Mouse (Mus musculus) gastrocnemius, adult 2 months (tissue): ENCODE measurements around the gene Sdr39u1. TPM values are rescaled to one million over a fixed set of nuclear protein-coding genes. Genes with fewer than 3 reads are reported as not detected.

Experiments
- DNase-seq: peaks from one replicate; pipeline ENCODE4 v3.0.0; 2022
- H3K27ac ChIP-seq: fragments of 200-600 bp; 2 replicates; pipeline ENCODE4 v1.8.1; 2022; ENCODE audit warnings: mild to moderate bottlenecking
- H3K4me3 ChIP-seq: fragments of 200-600 bp; 2 replicates; pipeline ENCODE4 v1.8.1; 2022; ENCODE audit warnings: mild to moderate bottlenecking, moderate library complexity
- CTCF ChIP-seq: fragments of 200-600 bp; IDR thresholded peaks from 2 replicates; pipeline ENCODE4 v1.8.1; 2022; ENCODE audit warnings: antibody characterized with exemption, mild to moderate bottlenecking, moderate library complexity
- intact Hi-C: fragments of 180-260 bp; cut with DNase I; formaldehyde crosslinking; loops from one replicate; pipeline ENCODE4 v1.15.1; 2025
- total RNA-seq, 2 experiments: library from RNA; stranded (reverse); gene quantifications; 2 replicates each; pipeline ENCODE4 v1.2.3; 2021

Sdr39u1 gene
- total RNA-seq, 2 experiments from 2014 or later, result 113 to 127 TPM

DNA sequence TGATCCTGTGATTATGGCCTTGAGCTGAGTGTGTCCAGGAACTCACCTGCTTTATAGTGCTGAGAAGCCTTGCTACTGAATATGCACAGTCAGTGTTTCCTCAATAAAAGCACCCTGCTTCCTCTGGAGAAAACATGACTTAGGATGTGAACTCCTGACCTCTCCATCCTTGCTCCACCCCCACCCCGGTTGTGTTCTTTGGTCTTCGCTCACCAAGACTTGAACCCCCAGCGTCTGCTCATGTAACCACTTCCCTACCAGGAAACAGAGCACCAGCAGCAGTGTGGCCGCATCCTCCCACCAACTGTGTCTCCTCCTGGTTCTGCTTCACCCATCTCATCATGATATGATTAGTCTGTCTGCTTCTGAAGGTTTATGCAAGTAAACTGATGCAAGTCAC is 13.3 kb upstream of the Sdr39u1 start:
- DNase-seq, result no peak
- H3K27ac ChIP-seq, result no peak overlapping the region
- intact Hi-C loops, result no loop called here

DNA sequence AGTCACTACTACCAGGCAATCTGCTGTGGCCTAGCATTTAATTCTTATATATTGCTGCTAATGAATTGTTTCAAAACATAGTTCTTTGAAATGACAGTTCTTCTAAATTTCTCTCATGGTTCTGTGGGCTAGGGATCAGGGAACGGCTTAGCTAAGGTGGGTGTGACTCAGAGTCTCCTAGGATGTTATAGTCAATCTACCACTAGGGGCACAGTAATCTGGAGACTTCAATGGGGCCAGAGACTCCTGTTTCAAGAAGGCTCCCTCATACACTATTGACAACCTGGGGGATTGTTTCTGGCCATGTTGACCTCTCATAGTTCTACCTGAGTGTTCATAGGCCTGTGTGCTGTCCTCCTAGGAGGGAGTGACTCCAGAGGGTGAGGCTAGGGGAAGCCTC is 5.4 kb upstream of the Sdr39u1 start:
- H3K27ac ChIP-seq, result no peak overlapping the region
- no peak for DNase-seq
- intact Hi-C loops, result no loop called here
- H3K4me3 ChIP-seq, result no peak overlapping the region
- TF ChIP-seq CTCF, result peak; percentile 27; the same call in 1 of the 2 replicates

More for the DNA sequence above, 13.3 kb upstream of the Sdr39u1 start:
- H3K4me3 ChIP-seq, result no peak overlapping the region
- TF ChIP-seq CTCF, result no peak

DNA sequence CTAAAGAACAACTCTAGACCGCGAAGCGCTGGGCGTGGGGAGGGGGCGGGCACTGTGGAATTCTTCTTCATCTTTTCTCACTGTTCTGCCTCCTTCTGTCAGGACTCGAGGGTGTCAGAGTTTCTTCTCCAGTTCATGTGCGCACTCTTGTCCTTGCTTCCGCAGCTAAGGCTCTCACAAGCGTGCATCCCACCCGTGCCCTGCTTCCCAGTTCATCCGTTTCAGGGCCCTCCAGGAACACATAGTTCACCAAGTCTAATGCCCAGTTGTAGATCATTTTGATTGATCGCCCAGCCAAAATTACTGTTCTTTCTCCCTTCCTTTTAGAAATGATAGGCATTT is 292 bp upstream of the Sdr39u1 start:
- DNase-seq, result no peak
- intact Hi-C loops, result loop anchor here (2.0 kb wide), 2 partner anchors 16 to 18 kb away; partner anchors contain the start of genes Cbln3 and Khnyn

DNA sequence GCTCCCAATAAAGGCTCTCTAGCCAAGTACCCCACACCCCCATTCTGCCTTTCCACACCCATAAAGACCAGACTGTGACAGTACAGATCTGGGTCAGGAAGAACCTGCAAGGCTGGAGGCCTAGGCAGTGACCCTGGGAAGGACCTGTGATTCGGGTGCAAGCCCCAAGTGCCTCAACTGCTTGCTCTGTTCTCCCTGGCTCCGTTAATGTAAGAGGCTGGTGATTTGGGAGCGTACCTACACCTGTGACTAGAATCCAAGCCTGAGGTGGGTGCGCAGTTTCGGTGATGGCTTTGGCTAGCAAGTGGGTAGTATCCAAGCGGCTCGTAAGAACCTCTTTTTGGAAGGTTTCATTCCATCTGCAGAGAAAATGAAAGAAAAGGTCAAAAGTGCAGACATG is 1.1 kb downstream of the Sdr39u1 start:
- H3K4me3 ChIP-seq, result no peak overlapping the region
- intact Hi-C loops, result no loop called here

More for the DNA sequence above, 292 bp upstream of the Sdr39u1 start:
- Histone ChIP-seq H3K27ac (peak overlapping the region; percentile 95), H3K4me3 (peak overlapping the region; percentile 75)
- no peak for TF ChIP-seq CTCF

DNA sequence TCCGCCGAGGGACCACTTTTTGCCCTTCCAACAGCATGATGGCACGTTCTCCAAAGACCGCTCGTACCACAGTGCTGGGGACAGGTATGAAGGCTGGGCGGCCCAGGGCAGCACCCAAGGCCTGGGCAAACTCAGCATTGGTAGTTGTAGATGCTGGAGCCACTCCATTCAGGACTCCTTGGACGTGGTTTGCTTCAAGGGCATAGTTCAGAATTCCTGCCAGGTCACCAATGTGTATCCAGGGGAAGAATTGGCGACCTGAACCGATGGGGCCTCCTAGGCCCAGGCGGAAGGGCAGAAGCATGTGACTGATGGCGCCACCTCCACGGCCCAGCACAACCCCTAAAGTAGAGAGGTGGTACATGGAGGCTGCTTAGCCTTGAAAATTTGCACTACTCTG is 2.4 kb downstream of the Sdr39u1 start:
- intact Hi-C loops, result no loop called here
- TF ChIP-seq CTCF, result no peak
- Histone ChIP-seq H3K27ac (no peak overlapping the region), H3K4me3 (no peak overlapping the region)
- no peak for DNase-seq

More for the DNA sequence above, 1.1 kb downstream of the Sdr39u1 start:
- no peak for DNase-seq
- peak overlapping the region; percentile 95 for H3K27ac ChIP-seq
- TF ChIP-seq CTCF, result no peak

DNA sequence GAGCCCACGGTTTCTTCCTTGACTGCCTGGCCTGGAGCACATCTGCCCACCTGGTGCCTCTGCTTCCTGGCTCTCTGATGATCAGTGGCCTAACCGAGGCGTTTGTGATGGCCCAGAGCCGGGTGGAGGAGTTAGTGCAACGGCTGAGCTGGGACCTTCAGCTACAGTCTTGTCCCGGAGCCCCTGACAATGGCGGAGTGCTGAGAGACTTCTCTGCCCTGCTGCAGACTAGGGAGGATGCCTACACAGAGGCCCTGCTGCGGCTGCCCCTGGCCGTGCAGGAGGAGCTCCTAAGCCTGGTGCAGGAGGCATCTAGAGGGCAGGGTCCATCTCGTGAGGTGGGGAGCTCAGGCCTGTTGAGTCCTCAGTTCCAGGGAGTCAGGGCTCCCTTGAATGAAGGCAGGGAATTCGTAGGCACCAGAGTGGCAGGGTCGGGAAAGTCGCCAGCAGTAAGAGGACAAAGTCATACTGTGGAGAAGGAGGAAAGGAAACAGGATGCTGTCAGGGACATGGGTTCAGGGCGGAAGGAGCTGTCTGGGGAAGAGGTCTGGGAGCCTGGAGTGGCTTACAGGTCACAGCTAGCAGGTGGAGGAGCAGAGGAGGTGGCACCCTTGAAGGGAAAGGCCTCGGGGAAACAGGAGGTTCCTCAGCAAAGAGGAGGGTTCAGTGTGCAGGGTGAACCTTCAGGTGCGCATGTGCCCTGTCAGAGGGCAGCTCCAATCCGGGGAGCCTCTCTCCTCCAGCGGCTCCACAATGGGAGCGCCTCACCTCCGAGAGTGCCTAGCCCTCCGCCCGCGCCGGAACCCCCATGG is 13.3 kb downstream of the Sdr39u1 start:
- H3K4me3 ChIP-seq, result peak overlapping the region; percentile 75
- peak overlapping the region; percentile 95 for H3K27ac ChIP-seq
- no peak for DNase-seq
- no peak for TF ChIP-seq CTCF
- intact Hi-C loops, result no loop called here

DNA sequence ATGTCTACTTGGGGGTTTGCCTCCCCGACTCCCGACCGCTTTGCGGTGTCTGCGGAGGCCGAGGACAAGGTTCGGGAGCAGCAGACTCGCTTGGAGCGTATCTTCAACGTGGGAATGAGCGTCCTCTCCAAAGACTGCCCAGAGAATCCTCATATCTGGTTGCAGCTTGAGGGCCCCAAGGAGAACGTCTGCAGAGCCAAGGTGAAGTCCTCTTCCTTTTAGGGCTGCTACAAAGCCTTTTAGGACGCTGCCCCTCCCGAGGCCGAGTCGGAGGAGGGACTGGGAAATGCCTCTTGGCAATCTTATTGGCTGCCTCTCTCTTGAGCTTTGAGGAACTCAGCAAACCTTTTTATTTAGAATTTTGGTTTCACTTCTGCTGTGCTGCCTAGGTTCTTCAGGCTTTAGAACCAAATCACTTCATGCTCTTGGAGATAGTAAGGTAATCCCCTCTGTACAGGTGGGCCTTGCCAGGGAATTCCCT is 14.3 kb downstream of the Sdr39u1 start:
- intact Hi-C loops, result loop anchor here (2.0 kb wide), 1 partner anchor 15 kb away; the partner anchor contains the start of gene Sdr39u1
- TF ChIP-seq CTCF, result no peak
- peak overlapping the region; percentile 95 for H3K27ac ChIP-seq
- H3K4me3 ChIP-seq, result peak overlapping the region; percentile 75
- DNase-seq, result peak; percentile 71

DNA sequence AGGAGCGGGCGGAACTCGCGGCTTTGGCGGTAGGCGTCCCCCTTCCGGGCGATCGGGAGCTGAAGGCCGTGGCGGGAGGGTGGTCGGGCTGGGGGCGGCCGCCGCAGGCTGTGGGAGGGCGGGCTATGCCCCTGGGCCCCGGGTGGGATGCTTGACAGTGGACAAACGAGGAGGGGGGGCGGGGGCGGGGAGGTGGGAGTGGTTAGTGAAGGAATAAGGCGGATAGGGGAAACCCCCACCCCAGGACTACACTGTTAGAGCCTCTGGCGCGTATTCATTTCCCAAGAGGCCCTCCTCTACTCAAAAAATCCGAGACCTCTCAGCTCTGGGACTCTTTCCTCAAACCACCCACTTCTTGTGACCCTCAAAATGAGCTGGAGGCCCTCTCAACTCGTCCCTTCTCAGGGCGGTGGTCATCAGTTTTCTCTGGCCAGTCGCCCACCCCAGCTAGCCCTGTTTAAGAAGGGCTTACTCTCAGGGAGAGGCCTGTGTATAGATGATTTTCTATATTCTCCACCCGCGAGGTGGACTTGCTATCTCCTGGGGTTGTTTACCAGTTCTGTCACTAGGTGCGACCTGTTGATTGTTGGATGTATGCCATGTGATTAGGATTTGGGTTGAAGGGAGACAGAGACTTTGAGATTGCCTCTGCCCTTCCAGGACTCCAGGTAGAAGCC is 14.8 kb downstream of the Sdr39u1 start:
- DNase-seq, result no peak
- no peak for TF ChIP-seq CTCF
- Histone ChIP-seq H3K27ac (peak overlapping the region; percentile 95), H3K4me3 (peak overlapping the region; percentile 75)
- intact Hi-C loops, result loop anchor here (2.0 kb wide), 1 partner anchor 16 kb away; the partner anchor contains the start of gene Sdr39u1

DNA sequence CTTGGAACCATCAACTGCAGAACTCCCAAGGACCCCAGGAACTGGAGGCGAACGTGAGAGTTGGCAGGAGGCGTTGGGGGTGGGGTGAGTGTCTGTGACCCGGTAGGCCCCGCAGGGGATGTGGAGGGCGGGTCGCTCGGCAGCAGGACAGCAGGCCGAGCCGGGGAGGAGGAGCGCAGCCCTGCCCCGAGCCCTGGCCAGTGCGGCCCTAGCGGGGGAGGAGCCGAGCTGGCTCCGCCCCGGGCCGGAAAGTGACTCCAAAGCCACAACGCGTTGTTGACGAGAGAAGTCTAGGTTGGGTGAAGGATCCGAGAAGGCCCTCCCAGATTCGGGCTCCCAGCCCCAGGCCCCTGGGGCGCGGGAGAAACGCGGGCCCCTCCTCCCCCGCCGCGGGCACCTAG is 15.4 kb downstream of the Sdr39u1 start, which contains the start of gene Khnyn:
Gene Khnyn (plus strand): TSS at position 235 of the 401 bp plus-strand sequence.
- intact Hi-C loops, result loop anchor here (2.0 kb wide), 1 partner anchor 16 kb away; the partner anchor contains the start of gene Sdr39u1
- DNase-seq, result peak; percentile 96
- TF ChIP-seq CTCF, result no peak
- Histone ChIP-seq H3K27ac (peak within 1 kb of the TSS; percentile 95), H3K4me3 (peak within 1 kb of the TSS; percentile 75)

DNA sequence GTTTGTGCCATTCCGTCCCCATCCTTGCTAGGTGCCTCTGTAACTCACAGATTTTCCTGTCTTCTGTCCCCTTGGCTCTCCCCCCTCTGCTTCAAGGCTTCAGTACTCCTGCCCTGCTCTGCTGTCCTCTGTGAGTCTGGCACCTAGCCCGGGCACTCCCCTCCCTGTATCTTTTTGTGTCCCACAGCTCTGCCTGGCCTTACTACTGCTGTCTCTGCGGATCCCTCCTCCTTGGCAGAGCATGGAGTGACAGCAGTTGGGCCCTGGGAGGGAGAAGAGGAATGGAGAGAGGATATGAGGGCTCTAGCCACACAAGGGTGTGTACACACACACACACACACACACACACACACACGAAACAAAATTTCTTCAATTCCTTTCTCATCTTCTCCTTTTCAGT is 15.9 kb downstream of the Sdr39u1 start, which contains the start of gene Cbln3:
Gene Cbln3 (minus strand): TSS at position 227 of the 400 bp plus-strand sequence.
- H3K27ac ChIP-seq, result peak within 1 kb of the TSS; percentile 95
- peak within 1 kb of the TSS; percentile 75 for H3K4me3 ChIP-seq
- no peak for TF ChIP-seq CTCF
- intact Hi-C loops, result loop anchor here (2.0 kb wide), 1 partner anchor 17 kb away; the partner anchor contains the start of gene Sdr39u1
- peak; percentile 77 for DNase-seq

DNA sequence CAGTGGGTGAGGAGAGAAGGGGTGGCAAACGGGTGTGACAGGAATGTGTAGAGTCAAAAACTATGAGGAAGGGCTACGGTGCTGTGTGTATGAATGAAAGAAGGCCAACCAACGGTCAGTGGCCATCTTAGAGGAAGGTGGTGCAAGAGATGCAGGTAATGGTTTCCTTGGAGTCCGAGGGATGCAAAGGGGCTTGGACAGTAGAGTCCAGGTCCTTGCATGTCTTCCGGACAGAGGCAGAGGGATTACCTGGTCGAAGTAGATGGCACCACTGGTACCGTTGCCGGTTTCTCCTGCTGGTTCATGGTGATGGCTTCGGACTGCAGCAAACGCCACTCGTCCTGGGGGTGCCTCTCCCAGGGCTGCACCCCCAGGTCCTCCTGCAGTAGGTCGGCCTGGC is 16.4 kb downstream of the Sdr39u1 start:
- intact Hi-C loops, result loop anchor here (2.0 kb wide), 1 partner anchor 17 kb away; the partner anchor contains the start of gene Sdr39u1
- Histone ChIP-seq H3K27ac (peak overlapping the region; percentile 95), H3K4me3 (no peak overlapping the region)
- no peak for DNase-seq
- no peak for TF ChIP-seq CTCF

DNA sequence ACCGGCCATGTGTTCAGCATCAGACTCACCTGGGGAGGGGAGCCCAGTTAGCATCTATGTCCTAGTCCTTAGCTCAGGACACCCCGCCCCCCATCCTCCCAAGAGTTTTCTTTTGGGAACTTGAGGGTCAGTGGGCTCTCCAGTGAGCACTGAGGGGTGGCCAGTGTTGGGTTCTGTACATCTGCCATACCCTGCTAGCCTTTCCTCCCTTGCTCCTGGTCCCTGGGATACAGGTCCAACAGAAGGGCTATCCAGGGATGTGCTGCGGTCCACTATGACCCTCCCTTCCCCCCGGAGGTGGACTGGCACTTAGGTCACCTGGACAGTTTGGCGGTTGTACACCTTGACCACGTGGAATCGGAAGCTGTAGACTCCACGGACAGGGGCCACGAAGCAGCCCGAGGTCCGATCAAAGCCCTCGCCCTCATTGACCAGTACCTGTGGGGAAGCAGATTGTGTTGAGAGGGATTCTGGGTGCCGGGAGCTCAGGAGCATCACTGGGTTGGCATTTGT is 16.9 kb downstream of the Sdr39u1 start:
- intact Hi-C loops, result no loop called here
- TF ChIP-seq CTCF, result no peak
- no peak for DNase-seq
- H3K4me3 ChIP-seq, result no peak overlapping the region
- H3K27ac ChIP-seq, result no peak overlapping the region
